Mouse (Mus musculus): Measurements from ENCODE around the gene Iqce. TPM values are rescaled to one million over a fixed set of nuclear protein-coding genes. Genes with fewer than 3 reads are reported as not detected.

Gene Iqce
- polyA plus RNA-seq, 1 experiment, result 4.8 TPM

- Histone ChIP-seq H3K4me3 (no peak overlapping the region), H3K79me2 (ENCODE audit: control insufficient read depth, insufficient read depth) (no peaks in the 10 kb centered on the region), H3K36me3 (ENCODE audit: control insufficient read depth, insufficient read depth) (no peaks in the 10 kb centered on the region), H3K4me2 (ENCODE audit: low read depth) (no peak overlapping the region), H3K27me3 (ENCODE audit: control insufficient read depth, insufficient read depth, insufficient read length) (no peaks in the 10 kb centered on the region), H3ac (ENCODE audit: control insufficient read depth, insufficient read length) (no peak overlapping the region)
- no peak for TF ChIP-seq MYOG (IDR thresholded peaks at IDR 0.05; ENCODE audit: control insufficient read depth in 1 of 3, insufficient read depth in 1 of 3, insufficient read length in 2 of 3, low read depth in 2 of 3)
- peak; percentile 31 for TF ChIP-seq POLR2AphosphoS2 (IDR thresholded peaks at IDR 0.05; ENCODE audit: insufficient read length, low read depth)
Observed at GRCm38 (mm10) chr5:140619151-140619771, 82.9 kb downstream of the Iqce start.

GRCm38 (mm10) chr5:140617714-140618113 lies 84.5 kb downstream of the Iqce start:
- no peaks in the 10 kb centered on the region for H3K36me3 ChIP-seq (ENCODE audit: control insufficient read depth, insufficient read depth)
- H3K79me2 ChIP-seq (ENCODE audit: control insufficient read depth, insufficient read depth), result no peaks in the 10 kb centered on the region
- TF ChIP-seq REST (IDR thresholded peaks at IDR 0.05; ENCODE audit: insufficient read depth, insufficient read length) (no peak), TCF12 (IDR thresholded peaks at IDR 0.05; ENCODE audit: insufficient read depth, poor library complexity, severe bottlenecking) (no peak), MYOG (IDR thresholded peaks at IDR 0.05; ENCODE audit: control insufficient read depth in 1 of 3, insufficient read depth in 1 of 3, insufficient read length in 2 of 3, low read depth in 2 of 3) (no peak), MAX (IDR thresholded peaks at IDR 0.05; ENCODE audit: low read depth) (no peak), E2F4 (IDR thresholded peaks at IDR 0.05; ENCODE audit: insufficient read depth) (no peak), SRF (IDR thresholded peaks at IDR 0.05; ENCODE audit: control insufficient read depth, insufficient read length, low read depth) (no peak), POLR2A (IDR thresholded peaks at IDR 0.05; ENCODE audit: insufficient read length, low read depth) (no peak)
- H3K4me2 ChIP-seq (ENCODE audit: low read depth), result no peak overlapping the region
- no peak overlapping the region for H3ac ChIP-seq (ENCODE audit: control insufficient read depth, insufficient read length)
- no peak overlapping the region for H3K4me3 ChIP-seq
- H3K27me3 ChIP-seq (ENCODE audit: control insufficient read depth, insufficient read depth, insufficient read length), result no peaks in the 10 kb centered on the region

GRCm38 (mm10) chr5:140616691-140617090 lies 85.5 kb downstream of the Iqce start:
- Histone ChIP-seq H3K4me3 (no peak overlapping the region), H3K36me3 (ENCODE audit: control insufficient read depth, insufficient read depth) (no peaks in the 10 kb centered on the region), H3ac (ENCODE audit: control insufficient read depth, insufficient read length) (no peak overlapping the region), H3K4me2 (ENCODE audit: low read depth) (no peak overlapping the region), H3K27me3 (ENCODE audit: control insufficient read depth, insufficient read depth, insufficient read length) (no peaks in the 10 kb centered on the region), H3K79me2 (ENCODE audit: control insufficient read depth, insufficient read depth) (no peaks in the 10 kb centered on the region)
- no peak for TF ChIP-seq E2F4 (IDR thresholded peaks at IDR 0.05; ENCODE audit: insufficient read depth)
- peak in 2 of 3 experiments; percentile 23 to 29 for TF ChIP-seq MYOD1 (IDR thresholded peaks at IDR 0.05; ENCODE audit: control insufficient read depth in 1 of 3, insufficient read length in 2 of 3, low read depth in 2 of 3)
- no peak for TF ChIP-seq SRF (IDR thresholded peaks at IDR 0.05; ENCODE audit: control insufficient read depth, insufficient read length, low read depth)
- TF ChIP-seq MYOG (IDR thresholded peaks at IDR 0.05; ENCODE audit: control insufficient read depth in 1 of 3, insufficient read depth in 1 of 3, insufficient read length in 2 of 3, low read depth in 2 of 3), result no peak
- TF ChIP-seq REST (IDR thresholded peaks at IDR 0.05; ENCODE audit: insufficient read depth, insufficient read length), result no peak
- no peak for TF ChIP-seq POLR2AphosphoS2 (IDR thresholded peaks at IDR 0.05; ENCODE audit: insufficient read length, low read depth)
- TF ChIP-seq USF1 (IDR thresholded peaks at IDR 0.05; ENCODE audit: low read depth), result no peak

- no peak for TF ChIP-seq SRF (IDR thresholded peaks at IDR 0.05; ENCODE audit: control insufficient read depth, insufficient read length, low read depth)
Observed at GRCm38 (mm10) chr5:140616110-140616503, 86.1 kb downstream of the Iqce start.

GRCm38 (mm10) chr5:140615321-140616109 lies 86.7 kb downstream of the Iqce start:
- Histone ChIP-seq H3ac (ENCODE audit: control insufficient read depth, insufficient read length) (no peak overlapping the region), H3K79me2 (ENCODE audit: control insufficient read depth, insufficient read depth) (no peaks in the 10 kb centered on the region), H3K4me2 (ENCODE audit: low read depth) (no peak overlapping the region), H3K4me3 (no peak overlapping the region), H3K27me3 (ENCODE audit: control insufficient read depth, insufficient read depth, insufficient read length) (no peaks in the 10 kb centered on the region), H3K36me3 (ENCODE audit: control insufficient read depth, insufficient read depth) (no peaks in the 10 kb centered on the region)
- no peak for TF ChIP-seq REST (IDR thresholded peaks at IDR 0.05; ENCODE audit: insufficient read depth, insufficient read length)
- no peak for TF ChIP-seq TCF3 (IDR thresholded peaks at IDR 0.05; ENCODE audit: insufficient read length, low read depth)
- TF ChIP-seq POLR2A (IDR thresholded peaks at IDR 0.05; ENCODE audit: insufficient read length, low read depth), result no peak
- TF ChIP-seq MYOD1 (IDR thresholded peaks at IDR 0.05; ENCODE audit: control insufficient read depth in 1 of 3, insufficient read length in 2 of 3, low read depth in 2 of 3), result no peak
- no peak for TF ChIP-seq CEBPB (IDR thresholded peaks at IDR 0.05; ENCODE audit: insufficient read depth, poor library complexity, severe bottlenecking)
- TF ChIP-seq MYOG (IDR thresholded peaks at IDR 0.05; ENCODE audit: control insufficient read depth in 1 of 3, insufficient read depth in 1 of 3, insufficient read length in 2 of 3, low read depth in 2 of 3), result no peak
- no peak for TF ChIP-seq MAX (IDR thresholded peaks at IDR 0.05; ENCODE audit: low read depth)
- TF ChIP-seq SRF (IDR thresholded peaks at IDR 0.05; ENCODE audit: control insufficient read depth, insufficient read length, low read depth), result no peak
- TF ChIP-seq E2F4 (IDR thresholded peaks at IDR 0.05; ENCODE audit: insufficient read depth), result no peak
- TF ChIP-seq TCF12 (IDR thresholded peaks at IDR 0.05; ENCODE audit: insufficient read depth, poor library complexity, severe bottlenecking), result no peak
- TF ChIP-seq USF1 (IDR thresholded peaks at IDR 0.05; ENCODE audit: low read depth), result no peak
- TF ChIP-seq POLR2AphosphoS2 (IDR thresholded peaks at IDR 0.05; ENCODE audit: insufficient read length, low read depth), result no peak

More at GRCm38 (mm10) chr5:140616110-140616503, 86.1 kb downstream of the Iqce start:
- H3K4me2 ChIP-seq (ENCODE audit: low read depth), result no peak overlapping the region
- H3K36me3 ChIP-seq (ENCODE audit: control insufficient read depth, insufficient read depth), result no peaks in the 10 kb centered on the region
- H3ac ChIP-seq (ENCODE audit: control insufficient read depth, insufficient read length), result no peak overlapping the region
- no peaks in the 10 kb centered on the region for H3K27me3 ChIP-seq (ENCODE audit: control insufficient read depth, insufficient read depth, insufficient read length)
- no peak overlapping the region for H3K4me3 ChIP-seq
- H3K79me2 ChIP-seq (ENCODE audit: control insufficient read depth, insufficient read depth), result no peaks in the 10 kb centered on the region
